Mouse (Mus musculus) embryonic facial prominence, embryonic 10.5 days (tissue): ENCODE data around the gene St6galnac3. TPM values are rescaled to one million over a fixed set of nuclear protein-coding genes. Genes with fewer than 3 reads are reported as not detected.
"Not testable (repeated sequence)": the region's sequence is repeated elsewhere in the genome, so short reads cannot be mapped to it uniquely, and the experiment has no call there.

Experiments
- DNase-seq: peaks from one replicate; pipeline ENCODE4 v3.0.0-alpha.2; 2017; ENCODE audit warnings: low spot score
- H3K27ac ChIP-seq: fragments of 300-500 bp; sonication (generic); replicated peaks from 2 replicates; pipeline ENCODE4 v1.5.1; 2016; ENCODE audit warnings: mild to moderate bottlenecking
- H3K27me3 ChIP-seq: fragments of 300-500 bp; sonication (generic); replicated peaks from 2 replicates; pipeline ENCODE4 v1.6.1; 2016; ENCODE audit warnings: low read depth, mild to moderate bottlenecking; ENCODE audit not compliant: poor library complexity, severe bottlenecking
- H3K36me3 ChIP-seq: fragments of 300-500 bp; sonication (generic); replicated peaks from 2 replicates; pipeline ENCODE4 v1.6.1; 2016; ENCODE audit warnings: mild to moderate bottlenecking, moderate library complexity
- H3K4me1 ChIP-seq: fragments of 300-500 bp; sonication (generic); 2 replicates; pipeline ENCODE4 v1.6.1; 2016
- H3K4me3 ChIP-seq: fragments of 300-500 bp; sonication (generic); 2 replicates; pipeline ENCODE4 v1.5.1; 2016; ENCODE audit warnings: mild to moderate bottlenecking, moderate library complexity
- H3K9me3 ChIP-seq: fragments of 300-500 bp; sonication (generic); 2 replicates; pipeline ENCODE4 v1.6.1; 2016; ENCODE audit warnings: mild to moderate bottlenecking
- WGBS: fragments of 180-500 bp; shearing (Covaris S2); methylation state at CpG from one replicate; pipeline ENCODE4 v1.1.7; 2016; 5-methylcytosine and 5-hydroxymethylcytosine counted together
- polyA plus RNA-seq: library from polyadenylated mRNA; unstranded; fragments of >200 nt; fragmentation: Nextera tagmentation; extraction: Ambion mirVana; gene quantifications from 2 replicates; pipeline ENCODE4 v1.2.1, GENCODE M21; 2016

Gene St6galnac3
- 54.1 and 55.1 TPM in 2 replicates for polyA plus RNA-seq

GRCm38 (mm10) chr3:153724701-153725668 is at the start of gene St6galnac3:
St6galnac3 (minus strand) TSS chr3:153725174.
- H3K36me3 ChIP-seq = 0 out of 2 replicates have a peak, but pooled peaks cover 3% of the 10 kb centered on the region
- peak; percentile 95 for DNase-seq
- no peaks in the 10 kb centered on the region for H3K9me3 ChIP-seq
- 3% methylated on average over 56 of the region's 56 CpGs for WGBS
- peak within 1 kb of the TSS; percentile 92 for H3K27ac ChIP-seq
- peaks cover 11% of the 10 kb centered on the region for H3K27me3 ChIP-seq
- H3K4me3 ChIP-seq = peak within 1 kb of the TSS; percentile 75
- peaks cover 49% of the 10 kb centered on the region for H3K4me1 ChIP-seq

DNA sequence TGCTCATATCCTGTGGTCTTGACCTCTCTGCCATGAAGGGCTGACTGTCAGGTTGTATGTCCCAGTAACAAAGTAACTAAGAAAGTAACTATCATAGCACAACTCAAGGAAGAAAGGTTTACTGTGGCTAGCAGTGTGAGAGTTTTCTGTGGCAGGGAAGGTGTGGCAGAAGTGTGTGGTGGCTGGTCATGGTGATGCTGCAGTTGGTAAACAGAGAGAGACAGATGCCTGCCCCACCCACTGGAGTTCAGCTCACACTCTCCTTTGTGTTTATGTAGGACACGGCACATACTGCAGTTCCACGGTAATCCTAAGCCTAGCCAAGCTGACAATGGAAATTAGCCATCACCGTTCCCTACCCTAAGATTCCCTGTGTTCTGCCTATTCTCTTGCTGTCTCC is 49.6 kb upstream of the St6galnac3 start:
- H3K36me3 ChIP-seq = no peaks in the 10 kb centered on the region
- 92% methylated on average over 3 of the region's 3 CpGs for WGBS
- no peak overlapping the region for H3K4me3 ChIP-seq
- no peaks in the 10 kb centered on the region; the same call in 1 of the 2 replicates for H3K27me3 ChIP-seq
- H3K9me3 ChIP-seq = no peaks in the 10 kb centered on the region
- H3K27ac ChIP-seq = no peak overlapping the region
- DNase-seq = no peak
- H3K4me1 ChIP-seq = no peaks in the 10 kb centered on the region

- peaks cover 2% of the 10 kb centered on the region; the same call in 1 of the 2 replicates for H3K4me1 ChIP-seq
- no peaks in the 10 kb centered on the region for H3K36me3 ChIP-seq
- H3K9me3 ChIP-seq = peaks cover 6% of the 10 kb centered on the region; the same call in 1 of the 2 replicates
- H3K4me3 ChIP-seq = no peak overlapping the region
- H3K27ac ChIP-seq = no peak overlapping the region
- DNase-seq = no peak
- 82% methylated on average over 4 of the region's 4 CpGs for WGBS
- no peaks in the 10 kb centered on the region; the same call in 1 of the 2 replicates for H3K27me3 ChIP-seq
These were observed 46.5 kb upstream of the St6galnac3 start for GRCm38 (mm10) chr3:153771479-153771878.

GRCm38 (mm10) chr3:153770573-153770972 is 45.6 kb upstream of the St6galnac3 start:
- peaks cover 6% of the 10 kb centered on the region; the same call in 1 of the 2 replicates for H3K9me3 ChIP-seq
- peaks cover 11% of the 10 kb centered on the region for H3K4me1 ChIP-seq
- no peaks in the 10 kb centered on the region; the same call in 1 of the 2 replicates for H3K27me3 ChIP-seq
- no peak for DNase-seq
- 71% methylated on average over 7 of the region's 7 CpGs for WGBS
- H3K36me3 ChIP-seq = no peaks in the 10 kb centered on the region
- no peak overlapping the region for H3K27ac ChIP-seq
- no peak overlapping the region for H3K4me3 ChIP-seq

GRCm38 (mm10) chr3:153769220-153769619 is 44.2 kb upstream of the St6galnac3 start:
- H3K27ac ChIP-seq = no peak overlapping the region
- no peak overlapping the region for H3K4me3 ChIP-seq
- no peaks in the 10 kb centered on the region for H3K36me3 ChIP-seq
- 90% methylated on average over 5 of the region's 5 CpGs for WGBS
- no peak for DNase-seq
- peaks cover 6% of the 10 kb centered on the region; the same call in 1 of the 2 replicates for H3K9me3 ChIP-seq
- peaks cover 24% of the 10 kb centered on the region for H3K4me1 ChIP-seq
- no peaks in the 10 kb centered on the region; the same call in 1 of the 2 replicates for H3K27me3 ChIP-seq

DNA sequence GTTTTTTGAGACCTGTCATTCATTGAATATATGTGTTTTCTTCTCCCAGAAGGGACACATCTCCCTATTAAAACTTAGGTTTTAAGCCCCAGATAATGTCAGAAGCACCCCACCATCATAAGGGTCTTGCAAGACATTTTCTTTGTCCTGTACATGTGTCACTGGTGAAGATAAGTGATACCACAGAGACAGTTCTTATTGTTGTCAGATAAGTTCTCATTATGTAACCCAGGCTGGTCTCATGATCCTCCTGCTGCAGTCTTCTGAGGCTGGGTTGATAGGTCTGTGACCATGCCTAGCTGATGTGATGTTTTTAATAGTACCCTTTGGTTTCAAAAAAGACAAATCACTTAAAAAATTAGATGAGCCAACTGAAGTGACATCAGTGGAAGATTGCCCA is 40.2 kb upstream of the St6galnac3 start:
- H3K27me3 ChIP-seq = no peaks in the 10 kb centered on the region
- H3K4me3 ChIP-seq = no peak overlapping the region
- peaks cover 6% of the 10 kb centered on the region; the same call in 1 of the 2 replicates for H3K9me3 ChIP-seq
- peaks cover 34% of the 10 kb centered on the region for H3K4me1 ChIP-seq
- H3K27ac ChIP-seq = no peak overlapping the region
- H3K36me3 ChIP-seq = no peaks in the 10 kb centered on the region
- no peak for DNase-seq

DNA sequence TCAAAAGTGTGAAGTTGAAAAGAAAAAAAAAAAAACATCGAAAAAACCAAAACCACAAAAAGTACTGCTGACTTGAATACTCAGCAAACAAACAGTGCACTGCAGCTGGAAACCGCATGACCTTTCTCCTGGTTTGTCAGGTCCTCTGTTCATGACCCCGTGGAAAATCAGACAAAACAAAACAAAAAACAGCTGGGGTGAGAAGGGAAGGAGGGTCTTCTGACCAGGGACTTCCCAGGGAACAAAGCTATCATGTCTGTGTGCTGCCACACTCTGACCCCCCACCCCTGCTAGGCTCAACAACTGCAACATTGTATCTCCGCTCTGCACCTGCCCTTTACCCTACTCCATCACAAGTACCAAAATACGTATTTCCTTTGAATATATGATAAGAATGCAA is 39.8 kb upstream of the St6galnac3 start:
- H3K4me3 ChIP-seq = no peak overlapping the region
- no peaks in the 10 kb centered on the region for H3K36me3 ChIP-seq
- peaks cover 6% of the 10 kb centered on the region; the same call in 1 of the 2 replicates for H3K9me3 ChIP-seq
- H3K27ac ChIP-seq = no peak overlapping the region
- no peaks in the 10 kb centered on the region for H3K27me3 ChIP-seq
- WGBS = 33% methylated on average over 5 of the region's 5 CpGs
- H3K4me1 ChIP-seq = peaks cover 34% of the 10 kb centered on the region
- peak; percentile 27 for DNase-seq

DNA sequence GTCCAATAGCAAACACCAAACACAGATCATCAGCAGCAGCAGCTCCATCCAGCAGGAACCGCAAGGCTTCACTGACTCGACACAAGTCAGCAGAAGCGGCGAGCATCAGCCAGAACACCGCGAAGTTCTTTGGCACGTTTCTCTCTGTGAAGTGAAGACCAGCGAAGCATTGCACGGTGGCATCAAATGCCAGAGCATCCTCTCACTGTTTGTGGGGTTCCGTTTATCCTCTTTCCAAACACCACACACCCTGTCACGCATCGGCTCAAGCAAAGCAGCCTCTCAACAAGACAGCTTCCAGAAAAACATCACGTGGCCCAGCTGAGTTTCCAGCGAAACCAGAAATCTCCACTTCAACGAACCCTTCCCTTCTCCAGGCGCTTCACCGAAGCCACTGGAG is 36.2 kb upstream of the St6galnac3 start:
- Histone ChIP-seq H3K27ac (no peak overlapping the region), H3K4me1 (peaks cover 49% of the 10 kb centered on the region), H3K36me3 (no peaks in the 10 kb centered on the region), H3K27me3 (no peaks in the 10 kb centered on the region), H3K9me3 (no peaks in the 10 kb centered on the region), H3K4me3 (no peak overlapping the region)
- 90% methylated on average over 17 of the region's 17 CpGs for WGBS
- no peak for DNase-seq

DNA sequence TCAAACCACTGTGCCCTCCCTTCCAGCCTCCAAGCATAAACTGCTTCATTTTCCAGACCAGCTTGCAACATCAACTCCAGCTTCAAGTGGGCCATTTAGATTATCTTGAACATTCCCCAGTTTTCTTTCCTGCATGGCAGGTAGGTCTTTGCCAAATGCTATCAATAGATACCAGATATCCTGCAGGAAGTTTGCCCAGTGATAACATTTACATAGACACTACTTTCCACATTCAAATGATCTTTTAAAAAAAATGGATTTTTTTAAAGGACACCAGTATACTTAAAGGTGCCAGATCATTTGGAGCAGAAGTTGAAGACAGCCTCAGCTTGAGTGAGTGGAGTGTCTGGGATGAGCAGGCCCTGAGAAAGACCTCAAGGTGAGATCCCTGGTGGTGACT is 34.3 kb upstream of the St6galnac3 start:
- no peaks in the 10 kb centered on the region for H3K9me3 ChIP-seq
- H3K4me1 ChIP-seq = peaks cover 31% of the 10 kb centered on the region
- H3K4me3 ChIP-seq = no peak overlapping the region

DNA sequence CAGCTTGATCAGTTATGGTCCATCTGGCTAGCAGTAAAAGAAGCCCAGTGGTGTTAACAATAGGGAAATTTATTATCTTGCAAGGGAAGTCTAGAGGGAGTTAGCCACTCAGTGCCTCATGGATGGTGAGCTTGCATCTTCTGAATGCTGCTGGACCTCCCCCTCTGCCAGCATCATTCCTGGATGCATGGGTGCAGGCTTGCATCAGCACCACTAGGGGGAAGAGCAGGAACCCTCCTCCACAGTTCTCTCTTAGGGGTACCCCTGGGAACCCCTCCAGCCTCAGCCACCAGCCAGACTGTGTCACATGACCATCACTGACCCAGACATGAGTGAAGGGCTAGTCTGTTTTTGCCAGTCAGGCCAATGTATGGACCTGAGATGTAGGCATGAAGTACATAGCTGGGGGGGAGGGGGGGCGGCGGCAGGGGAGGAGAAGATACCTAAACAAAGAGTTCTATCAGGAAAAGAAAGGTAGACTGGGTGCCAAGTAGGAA is 31.6 kb upstream of the St6galnac3 start:
- no peak overlapping the region for H3K27ac ChIP-seq
- WGBS = 91% methylated on average over 2 of the region's 2 CpGs

More for the DNA sequence above, 34.3 kb upstream of the St6galnac3 start:
- no peaks in the 10 kb centered on the region for H3K36me3 ChIP-seq
- no peak for DNase-seq
- no peak overlapping the region for H3K27ac ChIP-seq
- no peaks in the 10 kb centered on the region for H3K27me3 ChIP-seq

DNA sequence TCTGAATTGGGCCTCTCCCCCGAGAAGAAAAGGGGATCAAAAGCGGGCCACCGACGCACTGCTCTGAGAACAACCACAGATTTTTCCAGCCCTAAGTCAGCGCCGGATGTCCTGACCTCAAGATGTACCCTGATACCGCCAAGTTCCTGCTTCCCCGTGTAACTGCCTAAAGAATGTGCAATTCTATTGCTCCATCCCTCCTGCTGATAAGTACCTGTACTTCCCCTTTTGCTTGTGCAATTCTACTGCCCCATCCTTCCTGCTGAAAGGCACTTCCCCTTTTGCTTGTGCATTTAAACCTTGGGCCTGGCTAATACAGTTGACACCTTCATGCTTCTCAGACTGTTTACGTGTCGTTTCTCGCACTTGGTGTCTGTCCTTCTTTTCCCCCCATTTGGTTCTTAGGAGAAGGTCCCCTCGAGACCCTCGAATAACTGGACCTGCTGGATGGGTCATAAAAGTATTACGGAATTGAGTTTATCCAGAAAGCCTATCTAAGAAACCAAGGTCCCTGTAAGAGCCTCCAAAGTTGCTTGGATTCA is 30.9 kb upstream of the St6galnac3 start:
- H3K4me3 ChIP-seq, H3K27ac ChIP-seq, H3K36me3 ChIP-seq, H3K27me3 ChIP-seq, H3K9me3 ChIP-seq, DNase-seq: not testable (repeated sequence)
- 84% methylated on average over 14 of the region's 14 CpGs for WGBS
- peaks cover 30% of the 10 kb centered on the region for H3K4me1 ChIP-seq

More for the DNA sequence above, 31.6 kb upstream of the St6galnac3 start:
- no peaks in the 10 kb centered on the region for H3K9me3 ChIP-seq
- no peaks in the 10 kb centered on the region for H3K36me3 ChIP-seq
- H3K27me3 ChIP-seq = no peaks in the 10 kb centered on the region
- no peak for DNase-seq
- peaks cover 27% of the 10 kb centered on the region for H3K4me1 ChIP-seq
- no peak overlapping the region for H3K4me3 ChIP-seq

DNA sequence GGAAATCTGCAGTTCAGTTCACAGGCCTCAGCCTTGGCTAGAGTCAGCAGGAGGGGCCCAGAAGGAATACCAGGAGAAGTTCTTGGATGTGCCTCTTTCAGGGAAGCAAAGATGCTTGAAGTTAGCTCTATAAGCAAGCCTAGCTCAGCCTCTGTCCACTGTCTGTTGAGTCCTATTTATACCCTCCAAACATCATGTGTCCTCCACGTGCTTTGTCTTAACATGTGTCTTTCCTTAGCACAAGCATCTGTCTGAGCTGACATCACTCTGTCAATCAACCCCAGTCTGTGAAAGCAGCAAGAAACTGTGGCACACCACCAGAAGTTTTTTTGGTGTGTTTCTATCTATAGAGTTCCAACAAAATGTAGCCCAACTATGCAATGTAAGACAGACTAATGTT is 26.5 kb upstream of the St6galnac3 start:
- H3K9me3 ChIP-seq = no peaks in the 10 kb centered on the region
- DNase-seq = no peak
- no peak overlapping the region for H3K27ac ChIP-seq
- H3K27me3 ChIP-seq = no peaks in the 10 kb centered on the region
- H3K4me3 ChIP-seq = no peak overlapping the region
- H3K36me3 ChIP-seq = no peaks in the 10 kb centered on the region
- H3K4me1 ChIP-seq = peaks cover 10% of the 10 kb centered on the region; the same call in 1 of the 2 replicates
- 38% methylated on average over 1 of the region's 1 CpGs for WGBS
